Mouse (Mus musculus): ENCODE measurements around the gene Chmp2a. TPM values are rescaled to one million over a fixed set of nuclear protein-coding genes. Genes with fewer than 3 reads are reported as not detected.
A peak's percentile ranks its signal among the peaks of the same experiment; 100 is the strongest.

The Chmp2a gene
- polyA plus RNA-seq, 1 experiment from 2014 or later = 264 TPM

- DNase-seq (ENCODE audit: low spot score) (no peak), ATAC-seq (no peak)
- Histone ChIP-seq H3K9me3 (ENCODE audit: low read length) (no peaks in the 10 kb centered on the region), H3K4me2 (replicated peaks; ENCODE audit: low read depth, low read length) (no peak overlapping the region), H3K36me3 (ENCODE audit: insufficient read depth, low read length) (no peaks in the 10 kb centered on the region), H3K4me1 (ENCODE audit: insufficient read depth, low read depth, low read length) (peaks cover 3% of the 10 kb centered on the region; the same call in 1 of the 2 replicates), H3K9ac (replicated peaks; ENCODE audit: low read depth) (no peak overlapping the region), H3K4me3 (ENCODE audit: low read depth, low read length) (no peak overlapping the region), H3K27ac (ENCODE audit: low read length) (no peak overlapping the region), H3K27me3 (replicated peaks; ENCODE audit: insufficient read depth, low read length) (no peaks in the 10 kb centered on the region)
- 85% methylated on average over 1 of the region's 1 CpGs for WGBS
- no peak for TF ChIP-seq CTCF (IDR thresholded peaks at IDR 0.05)
- no peak for TF ChIP-seq EP300 (IDR thresholded peaks at IDR 0.05)
Observed at GRCm38 (mm10) chr7:13015217-13015616, 19.4 kb downstream of the Chmp2a start.

GRCm38 (mm10) chr7:13014275-13014839, 20.2 kb downstream of the Chmp2a start:
- Histone ChIP-seq H3K36me3 (ENCODE audit: insufficient read depth, low read length) (no peaks in the 10 kb centered on the region), H3K27ac (ENCODE audit: low read length) (no peak overlapping the region), H3K27me3 (replicated peaks; ENCODE audit: insufficient read depth, low read length) (no peaks in the 10 kb centered on the region), H3K4me2 (replicated peaks; ENCODE audit: low read depth, low read length) (no peak overlapping the region), H3K4me3 (ENCODE audit: low read depth, low read length) (no peak overlapping the region), H3K9me3 (ENCODE audit: low read length) (no peaks in the 10 kb centered on the region), H3K4me1 (ENCODE audit: insufficient read depth, low read depth, low read length) (peaks cover 4% of the 10 kb centered on the region; the same call in 1 of the 2 replicates), H3K9ac (replicated peaks; ENCODE audit: low read depth) (no peak overlapping the region)
- WGBS = 37% methylated on average over 6 of the region's 6 CpGs
- TF ChIP-seq EP300 (IDR thresholded peaks at IDR 0.05) = no peak
- TF ChIP-seq CTCF (IDR thresholded peaks at IDR 0.05) = no peak
- no peak for ATAC-seq
- no peak for DNase-seq (ENCODE audit: low spot score)

DNA sequence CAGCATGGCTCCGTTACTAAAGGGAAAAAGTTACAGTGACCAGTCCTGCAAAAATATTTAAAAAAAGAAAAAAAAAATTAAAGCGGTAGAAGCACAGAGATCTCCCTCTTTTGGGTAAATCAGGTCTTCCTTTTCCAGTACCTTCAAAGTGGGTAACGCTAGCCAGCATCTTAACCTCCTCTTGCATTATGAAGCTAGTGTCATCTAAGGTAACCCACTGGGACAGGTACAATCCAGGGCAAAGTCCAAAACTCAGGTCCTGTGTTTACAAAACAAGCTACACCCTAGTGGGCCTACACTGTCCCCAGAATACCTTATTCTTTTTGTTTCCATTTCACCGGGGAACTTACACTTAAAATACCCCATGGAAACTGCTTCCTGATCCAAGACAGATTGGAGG, 20.9 kb downstream of the Chmp2a start:
- Histone ChIP-seq H3K4me2 (replicated peaks; ENCODE audit: low read depth, low read length) (no peak overlapping the region), H3K27me3 (replicated peaks; ENCODE audit: insufficient read depth, low read length) (no peaks in the 10 kb centered on the region), H3K9ac (replicated peaks; ENCODE audit: low read depth) (no peak overlapping the region), H3K36me3 (ENCODE audit: insufficient read depth, low read length) (no peaks in the 10 kb centered on the region), H3K9me3 (ENCODE audit: low read length) (no peaks in the 10 kb centered on the region), H3K4me3 (ENCODE audit: low read depth, low read length) (no peak overlapping the region), H3K27ac (ENCODE audit: low read length) (no peak overlapping the region), H3K4me1 (ENCODE audit: insufficient read depth, low read depth, low read length) (peaks cover 7% of the 10 kb centered on the region; the same call in 1 of the 2 replicates)
- TF ChIP-seq EP300 (IDR thresholded peaks at IDR 0.05) (no peak), CTCF (IDR thresholded peaks at IDR 0.05) (no peak)
- DNase-seq (ENCODE audit: low spot score) = no peak
- no peak for ATAC-seq
- WGBS = 57% methylated on average over 4 of the region's 4 CpGs

DNA sequence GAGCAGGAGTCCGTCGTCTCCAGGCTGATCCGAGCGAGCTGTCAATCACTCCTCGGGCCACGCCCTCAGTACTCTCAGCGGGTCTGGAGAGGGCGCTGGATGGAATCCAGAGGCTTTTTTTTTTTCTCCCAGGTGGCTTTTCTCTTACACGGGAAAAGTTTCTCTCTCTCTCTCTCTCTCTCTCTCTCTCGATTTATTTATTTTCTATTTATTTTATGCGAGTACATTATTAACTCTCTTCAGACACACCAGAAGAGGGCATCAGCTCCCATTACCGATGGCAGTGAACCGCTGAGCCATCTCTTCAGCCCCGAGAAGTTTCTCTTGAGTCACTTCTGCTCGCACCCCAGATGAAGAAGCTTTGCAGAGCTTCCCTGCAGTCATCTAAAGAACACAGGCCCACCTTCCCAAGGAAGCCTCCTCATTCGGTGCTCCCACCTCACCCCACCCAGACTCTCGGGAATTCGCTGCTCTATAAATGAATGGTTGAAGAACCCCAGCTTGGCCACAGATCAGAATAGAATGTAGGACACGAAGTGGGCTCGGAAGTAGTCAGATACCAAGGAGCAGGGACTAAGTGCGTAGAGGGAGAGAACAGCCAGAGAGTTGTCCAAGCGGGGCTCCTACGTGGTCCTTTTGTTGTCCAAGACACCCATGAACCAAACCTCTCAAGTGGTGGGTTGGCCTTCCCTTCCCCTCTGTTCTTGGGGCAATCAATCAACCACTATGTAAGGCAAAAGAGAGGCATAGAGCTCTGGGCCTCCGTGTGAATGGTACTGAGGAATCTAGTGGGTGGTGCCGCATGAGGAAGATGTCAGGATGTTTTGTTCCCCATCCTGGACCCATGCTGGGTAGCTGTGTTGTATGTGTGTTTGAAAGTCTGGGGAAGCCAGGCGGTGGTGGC, 24.4 kb downstream of the Chmp2a start, which contains the start of gene Zbtb45:
Gene Zbtb45 (minus strand): TSS at position 30 of the 904 bp plus-strand sequence.
- H3K36me3 ChIP-seq (ENCODE audit: insufficient read depth, low read length) = no peaks in the 10 kb centered on the region
- H3K4me1 ChIP-seq (ENCODE audit: insufficient read depth, low read depth, low read length) = peaks cover 7% of the 10 kb centered on the region; the same call in 1 of the 2 replicates
- DNase-seq (ENCODE audit: low spot score) (no peak), ATAC-seq (no peak)
- H3K9ac ChIP-seq (replicated peaks; ENCODE audit: low read depth) = peak within 1 kb of the TSS; percentile 75
- H3K9me3 ChIP-seq (ENCODE audit: low read length) = no peaks in the 10 kb centered on the region
- peak within 1 kb of the TSS; percentile 89 for H3K27ac ChIP-seq (ENCODE audit: low read length)
- no peak for TF ChIP-seq CTCF (IDR thresholded peaks at IDR 0.05)
- no peak for TF ChIP-seq EP300 (IDR thresholded peaks at IDR 0.05)
- 12% methylated on average over 26 of the region's 26 CpGs for WGBS
- peak within 1 kb of the TSS; percentile 82 for H3K4me2 ChIP-seq (replicated peaks; ENCODE audit: low read depth, low read length)
- no peaks in the 10 kb centered on the region for H3K27me3 ChIP-seq (replicated peaks; ENCODE audit: insufficient read depth, low read length)
- peak within 1 kb of the TSS; percentile 70 for H3K4me3 ChIP-seq (ENCODE audit: low read depth, low read length)

- WGBS = 1% methylated on average over 42 of the region's 42 CpGs
- Histone ChIP-seq H3K4me2 (replicated peaks; ENCODE audit: low read depth, low read length) (peak overlapping the region; percentile 82), H3K4me1 (ENCODE audit: insufficient read depth, low read depth, low read length) (peaks cover 7% of the 10 kb centered on the region; the same call in 1 of the 2 replicates), H3K36me3 (ENCODE audit: insufficient read depth, low read length) (no peaks in the 10 kb centered on the region), H3K27me3 (replicated peaks; ENCODE audit: insufficient read depth, low read length) (no peaks in the 10 kb centered on the region), H3K9me3 (ENCODE audit: low read length) (no peaks in the 10 kb centered on the region), H3K9ac (replicated peaks; ENCODE audit: low read depth) (peak overlapping the region; percentile 75), H3K4me3 (ENCODE audit: low read depth, low read length) (peak overlapping the region; percentile 70), H3K27ac (ENCODE audit: low read length) (peak overlapping the region; percentile 89)
- TF ChIP-seq EP300 (IDR thresholded peaks at IDR 0.05) (no peak; the same call in none of the 2 replicates), CTCF (IDR thresholded peaks at IDR 0.05) (peak; percentile 89)
- peak; percentile 92 for ATAC-seq
- peak; percentile 95 for DNase-seq (ENCODE audit: low spot score)
Observed at GRCm38 (mm10) chr7:13009143-13010004, 25.2 kb downstream of the Chmp2a start.
